Mouse (Mus musculus): ENCODE measurements around the gene Ube2c. TPM values are rescaled to one million over a fixed set of nuclear protein-coding genes. Genes with fewer than 3 reads are reported as not detected.

Ube2c gene
- total RNA-seq, 2 experiments from 2014 or later: 6.9 to 8.3 TPM

GRCm38 (mm10) chr2:164761971-164762370, 7.7 kb upstream of the Ube2c start:
- DNase-seq (ENCODE audit: low spot score in 2 of 2): no peak

- DNase-seq (ENCODE audit: low spot score in 2 of 2): no peak
Measured at GRCm38 (mm10) chr2:164762593-164762992, 7.1 kb upstream of the Ube2c start.

- DNase-seq (ENCODE audit: low spot score in 2 of 2): no peak
Measured at GRCm38 (mm10) chr2:164765841-164766240, 3.9 kb upstream of the Ube2c start.

- DNase-seq (ENCODE audit: low spot score in 2 of 2): peak in 1 of 2 experiments; percentile 33
Measured at GRCm38 (mm10) chr2:164767812-164768540, 1.7 kb upstream of the Ube2c start.

GRCm38 (mm10) chr2:164770279-164770678, 581 bp downstream of the Ube2c start:
- DNase-seq (ENCODE audit: low spot score in 2 of 2): no peak

- DNase-seq (ENCODE audit: low spot score in 2 of 2): no peak
Measured at GRCm38 (mm10) chr2:164771123-164771522, 1.4 kb downstream of the Ube2c start.

- DNase-seq (ENCODE audit: low spot score in 2 of 2): no peak
Measured at GRCm38 (mm10) chr2:164773229-164773988, 3.7 kb downstream of the Ube2c start.

GRCm38 (mm10) chr2:164773989-164774364, 4.3 kb downstream of the Ube2c start:
- DNase-seq (ENCODE audit: low spot score in 2 of 2): no peak

GRCm38 (mm10) chr2:164776130-164776529, 6.4 kb downstream of the Ube2c start:
- DNase-seq (ENCODE audit: low spot score in 2 of 2): no peak

- DNase-seq (ENCODE audit: low spot score in 2 of 2): no peak
Measured at GRCm38 (mm10) chr2:164776801-164777200, 7.1 kb downstream of the Ube2c start.

- no peak for DNase-seq (ENCODE audit: low spot score in 2 of 2)
Measured at GRCm38 (mm10) chr2:164777246-164778014, 7.7 kb downstream of the Ube2c start.

GRCm38 (mm10) chr2:164778015-164778287, 8.3 kb downstream of the Ube2c start:
- DNase-seq (ENCODE audit: low spot score in 2 of 2): no peak

GRCm38 (mm10) chr2:164778809-164779208, 9.1 kb downstream of the Ube2c start:
- no peak for DNase-seq (ENCODE audit: low spot score in 2 of 2)

GRCm38 (mm10) chr2:164779481-164780086, 9.9 kb downstream of the Ube2c start, which contains the start of gene Tnnc2:
Gene Tnnc2, minus strand, starts transcription at chr2:164779967.
- no peak for DNase-seq (ENCODE audit: low spot score in 2 of 2)

- DNase-seq (ENCODE audit: low spot score in 2 of 2): no peak
Measured at GRCm38 (mm10) chr2:164781876-164782275, 12.2 kb downstream of the Ube2c start.

- DNase-seq (ENCODE audit: low spot score in 2 of 2): no peak
Measured at GRCm38 (mm10) chr2:164783926-164784581, 14.4 kb downstream of the Ube2c start.

GRCm38 (mm10) chr2:164784869-164785420, 15.2 kb downstream of the Ube2c start:
- no peak for DNase-seq (ENCODE audit: low spot score in 2 of 2)

GRCm38 (mm10) chr2:164785481-164786387, 16.0 kb downstream of the Ube2c start, which contains the start of gene Snx21:
Gene Snx21, plus strand, starts transcription at chr2:164785823.
- DNase-seq (ENCODE audit: low spot score in 2 of 2): peak; percentile 76 to 88

- DNase-seq (ENCODE audit: low spot score in 2 of 2): peak in 1 of 2 experiments; percentile 40
Measured at GRCm38 (mm10) chr2:164786388-164786885, 16.7 kb downstream of the Ube2c start.
